Mouse (Mus musculus) hindbrain, embryonic 12.5 days (tissue): Measurements from ENCODE around the gene Themis2. TPM values are rescaled to one million over a fixed set of nuclear protein-coding genes. Genes with fewer than 3 reads are reported as not detected.
A peak's percentile ranks its signal among the peaks of the same experiment; 100 is the strongest.
"Not testable (repeated sequence)": the region's sequence is repeated elsewhere in the genome, so short reads cannot be mapped to it uniquely, and the experiment has no call there.

Experiments used
- ATAC-seq: fragments of 200-750 bp; cut with Nextera tagmentation; 2 replicates; pipeline ENCODE4 v1.8.0; 2017; ENCODE audit warnings: moderate TSS enrichment; ENCODE audit not compliant: low FRiP score
- H3K27ac ChIP-seq: fragments of 300-500 bp; sonication (generic); 2 replicates; pipeline ENCODE4 v1.5.1; 2016; ENCODE audit warnings: mild to moderate bottlenecking
- H3K27me3 ChIP-seq: fragments of 300-500 bp; sonication (generic); 2 replicates; pipeline ENCODE4 v1.6.1; 2016; ENCODE audit warnings: mild to moderate bottlenecking
- H3K36me3 ChIP-seq: fragments of 300-500 bp; sonication (generic); 2 replicates; pipeline ENCODE4 v1.6.1; 2016; ENCODE audit warnings: mild to moderate bottlenecking
- H3K4me1 ChIP-seq: fragments of 300-500 bp; sonication (generic); 2 replicates; pipeline ENCODE4 v1.6.1; 2016
- H3K4me2 ChIP-seq: fragments of 300-500 bp; sonication (generic); replicated peaks from 2 replicates; pipeline ENCODE4 v1.6.1; 2016; ENCODE audit warnings: mild to moderate bottlenecking
- H3K4me3 ChIP-seq: fragments of 300-500 bp; sonication (generic); 2 replicates; pipeline ENCODE4 v1.5.1; 2016; ENCODE audit warnings: mild to moderate bottlenecking
- H3K9ac ChIP-seq: fragments of 300-500 bp; sonication (generic); 2 replicates; pipeline ENCODE4 v1.6.1; 2016; ENCODE audit warnings: mild to moderate bottlenecking, moderate library complexity
- H3K9me3 ChIP-seq: fragments of 300-500 bp; sonication (generic); replicated peaks from 2 replicates; pipeline ENCODE4 v1.6.1; 2016; ENCODE audit warnings: mild to moderate bottlenecking
- WGBS: fragments of 180-500 bp; shearing (Covaris S2); methylation state at CpG from one replicate; pipeline ENCODE4 v1.1.7; 2016; 5-methylcytosine and 5-hydroxymethylcytosine counted together
- polyA plus RNA-seq: library from polyadenylated mRNA; unstranded; fragments of >200 nt; fragmentation: Nextera tagmentation; extraction: Ambion mirVana; gene quantifications from 2 replicates; pipeline ENCODE4 v1.2.1, GENCODE M21; 2016

Gene Themis2
- polyA plus RNA-seq, 1 experiment from 2014 or later: 0.63 TPM

GRCm38 (mm10) chr4:132767914-132768876 is 28.0 kb downstream of the Themis2 start, which contains the start of gene Rpa2:
Gene Rpa2 (plus strand): TSS chr4:132768332.
- H3K27ac ChIP-seq: peak within 1 kb of the TSS; percentile 48; the same call in 1 of the 2 replicates

GRCm38 (mm10) chr4:132763125-132763524 is 33.1 kb downstream of the Themis2 start:
- WGBS: 89% methylated on average over 3 of the region's 3 CpGs

More at GRCm38 (mm10) chr4:132767914-132768876, 28.0 kb downstream of the Themis2 start, which contains the start of gene Rpa2:
- peaks cover 27% of the 10 kb centered on the region for H3K36me3 ChIP-seq
- H3K9ac ChIP-seq: peak within 1 kb of the TSS; percentile 68
- H3K4me1 ChIP-seq: peaks cover 12% of the 10 kb centered on the region
- H3K4me2 ChIP-seq: peak within 1 kb of the TSS; percentile 92
- no peaks in the 10 kb centered on the region for H3K27me3 ChIP-seq
- under 1% methylated on average over 71 of the region's 71 CpGs for WGBS
- peak within 1 kb of the TSS; percentile 87 for H3K4me3 ChIP-seq
- H3K9me3 ChIP-seq: no peaks in the 10 kb centered on the region
- peak; percentile 97 for ATAC-seq

GRCm38 (mm10) chr4:132762602-132763001 is 33.6 kb downstream of the Themis2 start:
- H3K27me3 ChIP-seq: peaks cover 6% of the 10 kb centered on the region
- H3K9me3 ChIP-seq: no peaks in the 10 kb centered on the region
- H3K4me1 ChIP-seq: no peaks in the 10 kb centered on the region
- H3K4me3 ChIP-seq: no peak overlapping the region
- no peak for ATAC-seq
- H3K9ac ChIP-seq: no peak overlapping the region
- 76% methylated on average over 6 of the region's 6 CpGs for WGBS
- no peak overlapping the region for H3K4me2 ChIP-seq
- no peak overlapping the region for H3K27ac ChIP-seq
- no peaks in the 10 kb centered on the region for H3K36me3 ChIP-seq

More at GRCm38 (mm10) chr4:132763125-132763524, 33.1 kb downstream of the Themis2 start:
- not testable (repeated sequence) for H3K27ac ChIP-seq, H3K9ac ChIP-seq, H3K4me3 ChIP-seq, H3K4me1 ChIP-seq, H3K27me3 ChIP-seq, H3K36me3 ChIP-seq, ATAC-seq, H3K9me3 ChIP-seq, H3K4me2 ChIP-seq

GRCm38 (mm10) chr4:132760296-132760695 is 35.9 kb downstream of the Themis2 start:
- Histone ChIP-seq H3K27me3 (peaks cover 21% of the 10 kb centered on the region), H3K9ac (no peak overlapping the region), H3K4me3 (no peak overlapping the region), H3K4me2 (no peak overlapping the region), H3K9me3 (no peaks in the 10 kb centered on the region), H3K27ac (no peak overlapping the region), H3K4me1 (peaks cover 5% of the 10 kb centered on the region; the same call in 1 of the 2 replicates), H3K36me3 (no peaks in the 10 kb centered on the region)
- ATAC-seq: no peak
- WGBS: 86% methylated on average over 3 of the region's 3 CpGs

- H3K27ac ChIP-seq: no peak overlapping the region
- no peaks in the 10 kb centered on the region for H3K9me3 ChIP-seq
- WGBS: 91% methylated on average over 7 of the region's 7 CpGs
- H3K36me3 ChIP-seq: no peaks in the 10 kb centered on the region
- H3K4me1 ChIP-seq: peaks cover 5% of the 10 kb centered on the region; the same call in 1 of the 2 replicates
- no peak overlapping the region for H3K4me3 ChIP-seq
- ATAC-seq: no peak
- H3K9ac ChIP-seq: no peak overlapping the region
- H3K27me3 ChIP-seq: peaks cover 21% of the 10 kb centered on the region
- no peak overlapping the region; the same call in 1 of the 2 replicates for H3K4me2 ChIP-seq
Measured at GRCm38 (mm10) chr4:132757633-132758351, 38.4 kb downstream of the Themis2 start.

GRCm38 (mm10) chr4:132756974-132757373 is 39.2 kb downstream of the Themis2 start, which contains the start of gene Smpdl3b:
Gene Smpdl3b (minus strand): TSS chr4:132757252.
- Histone ChIP-seq H3K4me2 (peak within 1 kb of the TSS; percentile 67), H3K27me3 (peaks cover 21% of the 10 kb centered on the region), H3K27ac (no peak within 1 kb of the TSS), H3K36me3 (no peaks in the 10 kb centered on the region), H3K9ac (peak within 1 kb of the TSS; percentile 40; the same call in 1 of the 2 replicates), H3K4me1 (peaks cover 5% of the 10 kb centered on the region; the same call in 1 of the 2 replicates), H3K4me3 (peak within 1 kb of the TSS; percentile 36), H3K9me3 (no peaks in the 10 kb centered on the region)
- WGBS: 1% methylated on average over 20 of the region's 22 CpGs
- peak; percentile 52; the same call in 1 of the 2 replicates for ATAC-seq

- Histone ChIP-seq H3K27ac (no peak overlapping the region), H3K36me3 (no peaks in the 10 kb centered on the region), H3K4me2 (no peak overlapping the region), H3K9me3 (no peaks in the 10 kb centered on the region), H3K4me3 (no peak overlapping the region), H3K4me1 (peaks cover 5% of the 10 kb centered on the region; the same call in 1 of the 2 replicates), H3K27me3 (peaks cover 19% of the 10 kb centered on the region), H3K9ac (no peak overlapping the region)
- no peak for ATAC-seq
- WGBS: 73% methylated on average over 6 of the region's 6 CpGs
Measured at GRCm38 (mm10) chr4:132752992-132753391, 43.2 kb downstream of the Themis2 start.

GRCm38 (mm10) chr4:132749258-132749982 is 46.8 kb downstream of the Themis2 start:
- no peak overlapping the region for H3K9ac ChIP-seq
- no peaks in the 10 kb centered on the region for H3K4me1 ChIP-seq
- H3K4me2 ChIP-seq: no peak overlapping the region
- H3K27me3 ChIP-seq: no peaks in the 10 kb centered on the region
- no peak overlapping the region for H3K4me3 ChIP-seq
- no peak overlapping the region for H3K27ac ChIP-seq
- H3K9me3 ChIP-seq: no peaks in the 10 kb centered on the region
- no peaks in the 10 kb centered on the region for H3K36me3 ChIP-seq
- ATAC-seq: no peak
- WGBS: 85% methylated on average over 6 of the region's 6 CpGs

- Histone ChIP-seq H3K9me3 (no peaks in the 10 kb centered on the region), H3K27ac (no peak overlapping the region), H3K4me3 (no peak overlapping the region), H3K27me3 (no peaks in the 10 kb centered on the region), H3K9ac (no peak overlapping the region), H3K4me1 (no peaks in the 10 kb centered on the region), H3K36me3 (no peaks in the 10 kb centered on the region), H3K4me2 (no peak overlapping the region)
- no peak for ATAC-seq
- 96% methylated on average over 4 of the region's 4 CpGs for WGBS
Measured at GRCm38 (mm10) chr4:132748778-132749177, 47.4 kb downstream of the Themis2 start.

GRCm38 (mm10) chr4:132747664-132748259 is 48.4 kb downstream of the Themis2 start:
- Histone ChIP-seq H3K27me3 (no peaks in the 10 kb centered on the region), H3K4me1 (no peaks in the 10 kb centered on the region), H3K9me3 (no peaks in the 10 kb centered on the region), H3K4me3 (no peak overlapping the region), H3K36me3 (no peaks in the 10 kb centered on the region), H3K4me2 (no peak overlapping the region), H3K9ac (no peak overlapping the region), H3K27ac (no peak overlapping the region)
- 70% methylated on average over 9 of the region's 9 CpGs for WGBS
- ATAC-seq: no peak

- 87% methylated on average over 9 of the region's 9 CpGs for WGBS
- no peaks in the 10 kb centered on the region for H3K36me3 ChIP-seq
- ATAC-seq: no peak
Measured at GRCm38 (mm10) chr4:132746911-132747517, 49.2 kb downstream of the Themis2 start.

More at GRCm38 (mm10) chr4:132746911-132747517, 49.2 kb downstream of the Themis2 start:
- no peaks in the 10 kb centered on the region for H3K4me1 ChIP-seq
- no peak overlapping the region for H3K4me3 ChIP-seq
- no peak overlapping the region for H3K4me2 ChIP-seq
- no peaks in the 10 kb centered on the region for H3K9me3 ChIP-seq
- no peaks in the 10 kb centered on the region for H3K27me3 ChIP-seq
- no peak overlapping the region for H3K9ac ChIP-seq
- no peak overlapping the region for H3K27ac ChIP-seq
